Mouse (Mus musculus) forebrain, embryonic 11.5 days (tissue): ENCODE results near the gene Morn1. TPM values are rescaled to one million over a fixed set of nuclear protein-coding genes. Genes with fewer than 3 reads are reported as not detected.

Source experiments
- ATAC-seq: fragments of 200-750 bp; cut with Nextera tagmentation; replicated peaks from 2 replicates; pipeline ENCODE4 v1.8.0; 2017; ENCODE audit warnings: moderate TSS enrichment; ENCODE audit not compliant: low FRiP score
- DNase-seq: peaks from one replicate; pipeline ENCODE4 v3.0.0-alpha.2; 2017; ENCODE audit warnings: low spot score
- H3K27ac ChIP-seq: fragments of 300-500 bp; sonication (generic); 2 replicates; pipeline ENCODE4 v1.5.1; 2014; ENCODE audit warnings: low read depth, low read length
- H3K27me3 ChIP-seq: fragments of 300-500 bp; sonication (generic); 2 replicates; pipeline ENCODE4 v1.6.1; 2014; ENCODE audit warnings: mild to moderate bottlenecking, low read length, mixed read lengths; ENCODE audit not compliant: control insufficient read depth, insufficient read depth
- H3K36me3 ChIP-seq: fragments of 300-500 bp; sonication (generic); 2 replicates; pipeline ENCODE4 v1.6.1; 2014; ENCODE audit warnings: mild to moderate bottlenecking, low read length, moderate library complexity, mixed read lengths; ENCODE audit not compliant: control insufficient read depth, insufficient read depth
- H3K4me1 ChIP-seq: fragments of 300-500 bp; sonication (generic); replicated peaks from 2 replicates; pipeline ENCODE4 v1.6.1; 2014; ENCODE audit warnings: low read length, mixed read lengths; ENCODE audit not compliant: control insufficient read depth, insufficient read depth
- H3K4me2 ChIP-seq: fragments of 300-500 bp; sonication (generic); 2 replicates; pipeline ENCODE4 v1.6.1; 2014; ENCODE audit warnings: low read depth, mild to moderate bottlenecking, low read length, moderate library complexity, mixed read lengths; ENCODE audit not compliant: severe bottlenecking
- H3K4me3 ChIP-seq: fragments of 300-500 bp; sonication (generic); 2 replicates; pipeline ENCODE4 v1.5.1; 2014; ENCODE audit warnings: low read depth, low read length
- H3K9ac ChIP-seq: fragments of 300-500 bp; sonication (generic); 2 replicates; pipeline ENCODE4 v1.6.1; 2014; ENCODE audit warnings: low read length
- H3K9me3 ChIP-seq: fragments of 300-500 bp; sonication (generic); 2 replicates; pipeline ENCODE4 v1.6.1; 2016; ENCODE audit warnings: low read length, mixed read lengths; ENCODE audit not compliant: control insufficient read depth
- WGBS: fragments of 180-500 bp; shearing (Covaris S2); extraction: QIAGEN DNeasy Blood & Tissue Kit; methylation state at CpG from one replicate; pipeline ENCODE4 v1.1.7; 2014; 5-methylcytosine and 5-hydroxymethylcytosine counted together
- polyA plus RNA-seq: library from polyadenylated mRNA; unstranded; fragments of >200 nt; fragmentation: Nextera tagmentation; extraction: Ambion mirVana; gene quantifications from 2 replicates; pipeline ENCODE4 v1.2.1, GENCODE M21; 2014

Gene Morn1
- polyA plus RNA-seq, 1 experiment from 2014 or later: 4.8 TPM

DNA sequence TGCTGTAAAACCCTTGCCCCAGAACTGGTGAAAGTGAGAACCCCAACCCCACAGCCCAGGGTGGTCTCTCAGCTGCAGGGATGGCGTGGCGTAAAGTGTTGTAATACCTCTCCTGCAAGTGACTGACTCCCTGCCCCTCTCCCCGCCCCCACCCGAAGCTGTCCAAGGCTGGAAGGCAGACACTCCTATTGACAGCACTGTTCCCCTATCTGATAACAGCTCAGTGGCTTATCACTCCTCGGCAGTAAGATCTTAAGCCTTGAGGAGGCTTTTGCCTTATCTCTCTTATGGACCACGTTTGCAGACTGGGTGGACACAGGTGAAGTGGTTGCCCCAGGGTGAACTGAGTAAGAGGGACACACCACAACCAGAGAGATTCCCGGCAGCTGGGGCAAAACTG, 38.9 kb downstream of the Morn1 start:
- no peaks in the 10 kb centered on the region for H3K27me3 ChIP-seq
- H3K4me2 ChIP-seq: no peak overlapping the region
- no peak overlapping the region for H3K9ac ChIP-seq
- H3K27ac ChIP-seq: no peak overlapping the region
- DNase-seq: no peak
- no peaks in the 10 kb centered on the region for H3K36me3 ChIP-seq
- no peak overlapping the region for H3K4me3 ChIP-seq
- peaks cover 13% of the 10 kb centered on the region; the same call in 1 of the 2 replicates for H3K4me1 ChIP-seq
- no peaks in the 10 kb centered on the region for H3K9me3 ChIP-seq
- ATAC-seq: no peak
- WGBS: 61% methylated on average over 7 of the region's 7 CpGs

DNA sequence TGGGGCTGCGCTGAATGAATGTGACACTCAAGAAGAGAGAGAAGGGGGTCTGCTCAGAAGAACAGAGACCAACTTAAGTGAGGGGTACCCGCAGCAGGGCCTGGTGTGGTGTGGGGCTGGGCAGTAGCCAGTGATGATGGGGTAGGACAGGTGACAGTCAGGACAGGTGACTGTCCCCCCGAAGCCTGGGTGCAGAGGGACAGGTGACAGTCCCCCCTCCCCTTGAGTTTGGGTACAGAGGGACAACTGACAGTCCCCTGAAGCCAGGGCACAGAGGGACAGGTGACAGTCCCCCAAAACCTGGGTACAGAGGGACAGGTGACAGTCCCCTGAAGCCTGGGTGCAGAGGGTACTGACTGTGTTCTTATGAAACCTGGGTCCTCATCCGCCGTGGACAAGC, 39.8 kb downstream of the Morn1 start:
- Histone ChIP-seq H3K9me3 (no peaks in the 10 kb centered on the region), H3K36me3 (no peaks in the 10 kb centered on the region), H3K4me2 (no peak overlapping the region), H3K4me1 (peaks cover 13% of the 10 kb centered on the region; the same call in 1 of the 2 replicates), H3K27me3 (no peaks in the 10 kb centered on the region), H3K4me3 (no peak overlapping the region), H3K9ac (no peak overlapping the region), H3K27ac (no peak overlapping the region)
- DNase-seq: no peak
- no peak for ATAC-seq
- WGBS: 86% methylated on average over 5 of the region's 5 CpGs

DNA sequence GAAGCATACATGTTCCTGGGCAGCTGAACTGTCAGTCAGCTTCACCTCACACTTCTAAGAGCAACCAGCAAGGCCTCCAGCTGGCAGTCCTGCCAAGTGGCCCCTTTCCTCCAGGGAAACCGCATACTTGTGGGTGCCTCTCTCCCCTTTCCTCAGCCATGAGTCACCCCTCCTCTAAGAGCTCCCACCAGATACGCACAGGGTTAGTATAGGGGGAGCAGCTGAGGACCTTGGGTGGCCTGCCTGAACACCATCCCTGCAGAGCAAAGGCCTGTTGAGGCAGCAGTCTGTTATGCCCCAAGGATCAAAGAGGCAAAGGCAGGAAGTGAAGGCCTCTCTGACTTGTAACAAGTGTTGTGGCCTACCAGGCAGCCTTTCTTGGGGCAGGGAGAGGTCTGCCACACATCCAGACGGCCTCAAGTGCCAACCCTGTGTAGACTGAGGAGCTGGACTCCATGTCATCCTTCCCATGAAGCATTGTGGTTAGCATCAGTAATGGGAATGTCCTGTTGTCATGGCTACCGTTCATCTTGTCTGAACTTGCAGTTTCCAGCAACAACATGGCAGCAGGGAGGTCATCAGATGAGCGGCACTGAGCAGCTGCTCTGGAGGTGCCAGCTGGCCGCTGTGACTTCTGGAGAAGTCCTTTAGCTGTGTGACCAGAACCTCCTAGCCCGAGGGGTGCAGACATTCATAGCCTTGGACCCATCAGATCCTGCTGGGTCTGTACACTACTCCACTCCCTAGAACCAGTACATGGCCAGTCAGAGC, 40.4 kb downstream of the Morn1 start:
- Histone ChIP-seq H3K9ac (no peak overlapping the region), H3K36me3 (no peaks in the 10 kb centered on the region), H3K9me3 (no peaks in the 10 kb centered on the region), H3K4me3 (no peak overlapping the region), H3K27me3 (no peaks in the 10 kb centered on the region), H3K27ac (no peak overlapping the region), H3K4me1 (peaks cover 13% of the 10 kb centered on the region; the same call in 1 of the 2 replicates), H3K4me2 (no peak overlapping the region)
- 75% methylated on average over 7 of the region's 7 CpGs for WGBS
- no peak for ATAC-seq
- DNase-seq: no peak

DNA sequence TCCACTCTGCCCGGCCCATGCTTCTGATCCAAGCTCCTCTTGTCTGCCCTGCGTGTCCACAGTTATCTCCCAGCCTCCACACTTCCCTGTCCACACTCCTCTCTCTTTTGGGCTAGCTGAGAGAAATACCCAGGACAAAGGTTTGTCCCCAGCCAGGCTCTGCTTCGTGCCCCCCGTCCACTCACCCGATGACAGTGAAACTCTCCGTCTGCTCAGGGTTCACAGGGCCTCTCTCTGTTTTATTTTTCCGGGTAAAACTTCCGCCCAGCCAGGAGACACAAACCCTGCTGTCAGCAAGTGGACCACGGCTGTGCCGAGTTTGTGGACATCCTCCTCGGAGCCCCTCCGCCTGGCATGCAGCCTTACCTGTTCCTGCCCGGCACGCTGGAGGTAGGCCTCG, 42.0 kb downstream of the Morn1 start:
- 92% methylated on average over 15 of the region's 15 CpGs for WGBS
- H3K27ac ChIP-seq: no peak overlapping the region
- H3K27me3 ChIP-seq: no peaks in the 10 kb centered on the region
- DNase-seq (no peak), ATAC-seq (no peak)
- H3K4me3 ChIP-seq: no peak overlapping the region
- no peak overlapping the region for H3K4me2 ChIP-seq
- H3K36me3 ChIP-seq: no peaks in the 10 kb centered on the region
- peaks cover 2% of the 10 kb centered on the region; the same call in 1 of the 2 replicates for H3K4me1 ChIP-seq
- no peak overlapping the region for H3K9ac ChIP-seq
- H3K9me3 ChIP-seq: no peaks in the 10 kb centered on the region

DNA sequence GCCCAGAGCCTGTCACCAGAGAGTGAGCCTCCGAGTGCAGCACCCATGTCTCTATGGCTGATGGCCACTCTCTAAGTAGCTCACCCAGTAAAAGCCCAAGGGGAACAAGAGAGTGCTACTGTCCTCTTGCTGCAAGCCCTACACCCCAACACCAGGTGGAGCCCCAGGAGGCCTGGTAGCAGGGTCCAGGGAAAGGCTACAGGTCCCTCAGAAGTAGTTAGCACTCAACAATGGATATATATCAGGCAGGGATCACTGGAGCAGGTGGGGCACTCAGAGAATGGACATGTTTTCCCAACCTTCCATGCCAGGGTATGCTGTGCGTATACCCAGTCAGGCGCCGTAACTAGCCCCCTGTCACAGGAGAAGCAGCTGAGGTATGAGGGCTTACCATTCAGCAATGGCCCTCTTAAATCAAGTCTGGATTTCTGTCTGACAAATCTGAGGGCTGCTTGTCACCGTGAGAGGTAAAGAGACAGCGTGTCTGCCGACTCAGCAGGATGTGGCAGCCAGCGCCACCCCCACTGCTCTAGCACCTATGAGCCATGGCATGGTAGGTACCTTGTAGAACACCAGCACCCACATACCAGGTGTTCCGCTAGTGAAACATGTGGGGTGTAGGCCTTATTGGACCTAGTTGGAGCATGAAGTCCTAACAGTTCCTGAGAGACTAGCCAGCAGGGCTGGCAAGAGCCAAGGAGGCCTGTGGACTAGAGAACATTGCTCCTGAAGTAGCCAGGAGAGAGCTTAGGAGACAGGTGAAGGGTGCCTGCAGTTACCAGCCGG, 42.9 kb downstream of the Morn1 start:
- H3K4me1 ChIP-seq: peaks cover 9% of the 10 kb centered on the region; the same call in 1 of the 2 replicates
- WGBS: 94% methylated on average over 10 of the region's 10 CpGs
- no peaks in the 10 kb centered on the region for H3K9me3 ChIP-seq
- H3K27me3 ChIP-seq: no peaks in the 10 kb centered on the region
- no peak for DNase-seq
- no peak overlapping the region for H3K9ac ChIP-seq
- no peak overlapping the region for H3K4me2 ChIP-seq
- ATAC-seq: no peak
- H3K4me3 ChIP-seq: no peak overlapping the region
- H3K36me3 ChIP-seq: no peaks in the 10 kb centered on the region
- H3K27ac ChIP-seq: no peak overlapping the region

DNA sequence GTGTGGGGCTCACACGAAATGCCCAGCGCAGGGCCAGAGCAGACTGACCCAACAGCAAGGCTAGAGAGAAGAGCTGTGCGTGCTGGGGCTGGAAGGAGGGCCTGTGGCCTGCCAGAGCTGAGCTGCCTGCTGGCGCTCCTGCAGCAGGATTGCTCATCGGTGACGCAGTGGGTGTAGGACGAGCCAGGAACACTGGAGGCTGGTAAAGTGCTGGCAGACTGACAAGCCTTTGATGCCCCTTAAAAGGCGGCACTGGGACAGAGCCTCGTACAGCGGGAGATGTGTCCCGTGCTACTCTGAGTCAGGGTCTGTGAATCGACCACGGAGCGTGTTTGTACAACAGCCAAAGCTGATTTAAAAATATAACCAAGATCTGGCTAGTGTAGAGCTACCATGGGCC, 43.6 kb downstream of the Morn1 start:
- no peaks in the 10 kb centered on the region for H3K36me3 ChIP-seq
- no peaks in the 10 kb centered on the region for H3K9me3 ChIP-seq
- ATAC-seq: no peak
- H3K9ac ChIP-seq: no peak overlapping the region; the same call in 1 of the 2 replicates
- peaks cover 9% of the 10 kb centered on the region; the same call in 1 of the 2 replicates for H3K4me1 ChIP-seq
- no peaks in the 10 kb centered on the region for H3K27me3 ChIP-seq
- no peak overlapping the region for H3K4me3 ChIP-seq
- no peak for DNase-seq
- 89% methylated on average over 14 of the region's 14 CpGs for WGBS
- no peak overlapping the region for H3K27ac ChIP-seq
- no peak overlapping the region for H3K4me2 ChIP-seq

DNA sequence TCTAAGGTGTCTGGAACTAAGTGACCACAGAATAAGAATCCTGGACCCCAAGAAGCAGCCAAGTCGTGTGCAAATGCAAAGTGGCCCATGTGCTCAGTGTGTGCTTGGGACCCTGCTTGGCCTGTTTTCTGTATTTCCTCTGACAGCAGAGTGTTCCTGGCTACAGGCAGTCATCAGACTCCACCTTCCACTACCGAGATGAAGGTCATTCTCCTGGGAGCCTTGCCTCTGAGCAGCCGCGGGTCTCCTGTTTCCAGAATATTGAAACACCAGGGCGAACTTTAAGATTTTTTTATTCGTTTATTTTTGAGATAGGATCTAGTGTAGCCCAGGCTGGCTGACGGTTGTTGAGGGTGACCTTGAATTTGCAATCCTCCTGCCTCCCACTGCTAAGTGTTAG, 44.2 kb downstream of the Morn1 start:
- Histone ChIP-seq H3K36me3 (no peaks in the 10 kb centered on the region), H3K9ac (no peak overlapping the region), H3K4me2 (no peak overlapping the region), H3K4me3 (no peak overlapping the region), H3K9me3 (no peaks in the 10 kb centered on the region), H3K27me3 (no peaks in the 10 kb centered on the region), H3K27ac (no peak overlapping the region), H3K4me1 (peaks cover 12% of the 10 kb centered on the region; the same call in 1 of the 2 replicates)
- WGBS: 85% methylated on average over 7 of the region's 7 CpGs
- DNase-seq (no peak), ATAC-seq (no peak)

DNA sequence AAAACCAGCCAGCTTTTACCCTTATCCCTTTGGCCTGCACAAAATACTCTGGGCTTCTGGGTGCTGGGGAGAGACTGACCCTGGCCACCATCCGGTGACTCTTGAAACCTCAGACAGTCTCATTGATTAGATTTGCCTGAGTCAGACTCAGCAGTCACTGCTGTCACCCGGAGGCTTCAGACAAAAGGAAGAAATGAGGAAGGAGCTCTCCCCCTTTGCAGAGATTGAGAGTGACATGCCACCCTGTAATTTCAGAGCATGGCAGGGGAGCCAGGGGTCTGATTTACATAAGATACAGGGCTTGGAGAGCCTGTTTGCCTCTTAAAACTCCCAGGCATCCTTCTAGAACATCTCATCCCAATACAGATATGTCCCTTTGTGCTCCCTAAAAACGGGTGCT, 46.8 kb downstream of the Morn1 start:
- WGBS: 50% methylated on average over 3 of the region's 3 CpGs
- no peak overlapping the region for H3K4me2 ChIP-seq
- ATAC-seq (no peak), DNase-seq (no peak)
- no peak overlapping the region for H3K4me3 ChIP-seq
- H3K27me3 ChIP-seq: no peaks in the 10 kb centered on the region
- no peak overlapping the region for H3K27ac ChIP-seq
- H3K9ac ChIP-seq: no peak overlapping the region
- H3K9me3 ChIP-seq: no peaks in the 10 kb centered on the region
- H3K36me3 ChIP-seq: no peaks in the 10 kb centered on the region
- peaks cover 12% of the 10 kb centered on the region; the same call in 1 of the 2 replicates for H3K4me1 ChIP-seq
